Mouse (Mus musculus) stomach, embryonic 14.5 days (tissue): ENCODE results near the gene Lrrn3. TPM values are rescaled to one million over a fixed set of nuclear protein-coding genes. Genes with fewer than 3 reads are reported as not detected.

Experiments used
- ATAC-seq: fragments of 200-750 bp; cut with Nextera tagmentation; 2 replicates; pipeline ENCODE4 v1.8.0; 2017; ENCODE audit warnings: low read depth, moderate TSS enrichment; ENCODE audit not compliant: insufficient number of reproducible peaks, insufficient read depth, low FRiP score
- H3K27ac ChIP-seq: fragments of 300-500 bp; sonication (generic); 2 replicates; pipeline ENCODE4 v1.5.1; 2014; ENCODE audit warnings: mild to moderate bottlenecking, low read length, moderate library complexity, mixed read lengths
- H3K27me3 ChIP-seq: fragments of 300-500 bp; sonication (generic); 2 replicates; pipeline ENCODE4 v1.6.1; 2014; ENCODE audit warnings: low read length, control low read depth, mixed read lengths; ENCODE audit not compliant: control insufficient read depth, insufficient read depth
- H3K36me3 ChIP-seq: fragments of 300-500 bp; sonication (generic); 2 replicates; pipeline ENCODE4 v1.6.1; 2014; ENCODE audit warnings: mild to moderate bottlenecking, control low read depth, low read length, moderate library complexity, mixed read lengths; ENCODE audit not compliant: control insufficient read depth, insufficient read depth
- H3K4me1 ChIP-seq: fragments of 300-500 bp; sonication (generic); 2 replicates; pipeline ENCODE4 v1.6.1; 2014; ENCODE audit warnings: low read length, control low read depth, mixed read lengths; ENCODE audit not compliant: control insufficient read depth, insufficient read depth
- H3K4me2 ChIP-seq: fragments of 300-500 bp; sonication (generic); replicated peaks from 2 replicates; pipeline ENCODE4 v1.6.1; 2014; ENCODE audit warnings: low read depth, low read length, control low read depth
- H3K4me3 ChIP-seq: fragments of 300-500 bp; sonication (generic); 2 replicates; pipeline ENCODE4 v1.5.1; 2014; ENCODE audit warnings: low read depth, low read length, control low read depth
- H3K9ac ChIP-seq: fragments of 300-500 bp; sonication (generic); replicated peaks from 2 replicates; pipeline ENCODE4 v1.6.1; 2014; ENCODE audit warnings: low read depth, mild to moderate bottlenecking, control low read depth, low read length, moderate library complexity, mixed read lengths
- H3K9me3 ChIP-seq: fragments of 300-500 bp; sonication (generic); 2 replicates; pipeline ENCODE4 v1.6.1; 2016; ENCODE audit warnings: low read depth, low read length, control low read depth; ENCODE audit not compliant: control insufficient read depth
- WGBS: fragments of 180-500 bp; shearing (Covaris S2); extraction: QIAGEN DNeasy Blood & Tissue Kit; methylation state at CpG from one replicate; pipeline ENCODE4 v1.1.7; 2014; 5-methylcytosine and 5-hydroxymethylcytosine counted together
- polyA plus RNA-seq: library from polyadenylated mRNA; unstranded; fragments of >200 nt; fragmentation: Nextera tagmentation; extraction: Ambion mirVana; gene quantifications from 2 replicates; pipeline ENCODE4 v1.2.1, GENCODE M21; 2014

The Lrrn3 gene
- polyA plus RNA-seq, 1 experiment from 2014 or later, result 21.6 TPM

DNA sequence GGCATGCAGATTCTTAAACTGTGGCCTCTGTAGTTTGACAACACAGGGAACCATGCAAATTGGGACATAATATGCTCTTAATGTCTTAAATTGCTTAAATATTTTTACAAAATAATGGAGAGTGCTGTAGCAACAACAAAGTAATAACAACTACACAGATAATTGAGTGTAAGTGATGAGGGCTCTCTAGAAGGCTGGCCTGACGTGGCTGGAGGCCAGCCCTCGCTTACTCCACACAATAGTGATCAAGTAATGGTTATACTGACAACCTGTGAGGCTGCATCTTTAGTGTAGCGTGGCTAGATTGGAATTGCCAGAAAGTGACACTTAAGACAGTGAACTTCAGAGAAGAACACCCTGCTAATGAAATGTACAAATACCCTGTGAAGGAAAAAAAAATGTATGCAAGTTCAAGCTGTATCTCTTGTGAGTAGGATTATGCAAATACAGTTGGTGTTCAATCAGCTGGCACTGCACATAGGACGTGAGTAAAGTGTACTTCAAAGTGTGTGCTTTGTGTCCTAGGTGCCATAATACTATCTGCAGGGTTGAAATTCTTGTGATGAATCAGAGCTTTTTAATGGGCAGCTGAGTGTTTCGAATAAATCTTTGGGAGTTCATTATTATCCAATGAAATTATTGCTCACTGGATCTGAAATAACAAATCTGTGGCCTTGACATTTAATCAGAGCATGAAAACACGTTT lies 17.0 kb downstream of the Lrrn3 start:
- Histone ChIP-seq H3K9ac (no peak overlapping the region), H3K9me3 (no peaks in the 10 kb centered on the region), H3K27me3 (no peaks in the 10 kb centered on the region), H3K4me1 (no peaks in the 10 kb centered on the region), H3K4me2 (no peak overlapping the region), H3K36me3 (no peaks in the 10 kb centered on the region), H3K4me3 (no peak overlapping the region), H3K27ac (no peak overlapping the region)
- ATAC-seq, result no peak
- 69% methylated on average over 6 of the region's 6 CpGs for WGBS

DNA sequence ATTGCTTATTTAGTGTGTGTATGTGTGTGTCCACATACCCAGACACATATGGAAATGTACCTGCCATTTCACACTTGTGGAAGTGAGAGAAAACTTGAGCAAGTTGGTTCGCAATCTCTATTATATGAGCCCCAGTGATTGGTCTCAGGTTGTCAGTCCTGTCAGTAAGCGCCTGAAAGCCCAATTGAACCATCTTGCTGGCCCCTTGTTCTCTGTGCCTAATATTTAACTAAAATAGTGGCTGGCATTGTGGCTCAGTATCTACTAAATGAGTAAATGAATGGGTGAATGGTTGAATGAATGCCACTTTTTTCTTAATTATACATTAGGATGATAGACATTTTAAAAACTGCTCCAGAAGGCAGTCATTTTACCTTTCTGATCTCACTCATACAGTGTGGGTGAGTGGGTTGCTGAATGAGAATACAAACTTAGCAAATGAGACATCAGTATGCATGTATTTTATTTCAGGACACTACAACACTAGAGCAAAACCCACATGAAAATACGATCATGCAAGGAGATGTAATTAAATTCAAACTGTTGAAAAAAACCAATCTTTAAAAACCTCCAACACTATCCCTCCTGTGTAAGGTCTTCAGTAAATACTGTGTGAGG lies 17.7 kb downstream of the Lrrn3 start:
- no peak overlapping the region for H3K4me2 ChIP-seq
- WGBS, result 92% methylated on average over 3 of the region's 3 CpGs
- no peak overlapping the region for H3K27ac ChIP-seq
- no peak overlapping the region for H3K4me3 ChIP-seq
- H3K9me3 ChIP-seq, result no peaks in the 10 kb centered on the region
- no peak for ATAC-seq
- no peak overlapping the region for H3K9ac ChIP-seq
- no peaks in the 10 kb centered on the region for H3K36me3 ChIP-seq
- no peaks in the 10 kb centered on the region for H3K4me1 ChIP-seq
- H3K27me3 ChIP-seq, result no peaks in the 10 kb centered on the region

DNA sequence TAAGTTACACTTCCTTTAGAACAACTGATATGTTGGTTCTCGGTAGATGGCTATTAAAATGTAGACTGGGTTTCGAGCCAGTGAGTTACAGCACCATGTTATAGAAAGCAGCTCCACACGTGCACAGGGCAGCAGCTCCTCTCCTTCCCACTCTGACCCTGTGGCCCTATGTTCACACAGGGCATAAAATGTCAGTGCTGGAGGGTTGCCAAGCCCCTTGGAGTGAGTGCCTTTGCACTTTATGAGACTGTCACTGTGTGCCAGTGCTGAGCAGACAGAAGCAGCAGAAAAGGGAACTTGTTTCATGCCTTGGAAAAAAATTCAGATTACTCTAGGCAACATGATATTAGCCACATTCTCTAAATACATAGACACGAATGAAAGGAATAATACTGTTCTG lies 47.8 kb downstream of the Lrrn3 start:
- no peak for ATAC-seq
- H3K4me3 ChIP-seq, result no peak overlapping the region
- H3K27me3 ChIP-seq, result no peaks in the 10 kb centered on the region
- no peaks in the 10 kb centered on the region for H3K4me1 ChIP-seq
- no peak overlapping the region for H3K9ac ChIP-seq
- 52% methylated on average over 4 of the region's 4 CpGs for WGBS
- H3K4me2 ChIP-seq, result no peak overlapping the region
- no peaks in the 10 kb centered on the region for H3K9me3 ChIP-seq
- no peaks in the 10 kb centered on the region for H3K36me3 ChIP-seq
- no peak overlapping the region for H3K27ac ChIP-seq

DNA sequence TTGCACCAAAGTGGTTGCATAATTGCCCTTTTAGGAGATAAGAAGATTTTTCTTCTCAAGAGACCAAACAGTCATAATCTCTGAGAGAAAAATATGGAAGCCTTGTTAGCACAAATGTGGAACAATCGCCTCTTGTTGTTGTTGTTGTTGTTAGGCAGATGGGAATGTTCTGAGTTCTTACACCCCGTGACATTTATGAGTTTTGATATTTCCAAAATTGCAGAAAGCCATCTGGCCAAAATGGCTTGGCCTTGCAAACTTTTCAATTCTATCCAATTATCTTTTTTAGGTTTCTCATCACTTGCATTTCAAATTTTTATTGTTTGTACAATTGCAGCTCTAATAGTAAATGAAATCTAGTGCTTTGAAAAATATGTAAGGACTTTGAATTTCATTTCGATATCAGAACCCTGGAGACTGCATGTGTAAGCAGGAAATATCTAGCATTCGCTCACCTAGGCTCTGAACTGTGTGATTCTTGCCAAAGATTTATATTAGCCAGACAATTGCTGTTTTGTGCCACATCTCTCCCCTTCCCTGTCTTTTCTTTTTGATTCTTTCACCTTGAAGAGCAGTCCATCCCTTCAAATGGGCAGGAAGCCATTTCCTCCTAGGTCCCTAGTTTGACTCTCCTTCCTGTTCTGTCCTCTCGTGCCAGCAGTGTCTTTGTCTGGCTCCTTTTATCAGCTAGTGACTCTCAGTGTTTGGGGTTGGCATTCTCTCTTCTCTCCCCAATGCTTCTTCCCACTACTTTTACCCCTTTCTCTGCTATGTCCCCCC lies 49.8 kb downstream of the Lrrn3 start:
- H3K27ac ChIP-seq, result no peak overlapping the region
- no peaks in the 10 kb centered on the region for H3K36me3 ChIP-seq
- H3K9ac ChIP-seq, result no peak overlapping the region
- ATAC-seq, result no peak
- H3K9me3 ChIP-seq, result no peaks in the 10 kb centered on the region
- no peak overlapping the region for H3K4me3 ChIP-seq
- H3K27me3 ChIP-seq, result no peaks in the 10 kb centered on the region
- no peak overlapping the region for H3K4me2 ChIP-seq
- 77% methylated on average over 5 of the region's 5 CpGs for WGBS
- H3K4me1 ChIP-seq, result no peaks in the 10 kb centered on the region

DNA sequence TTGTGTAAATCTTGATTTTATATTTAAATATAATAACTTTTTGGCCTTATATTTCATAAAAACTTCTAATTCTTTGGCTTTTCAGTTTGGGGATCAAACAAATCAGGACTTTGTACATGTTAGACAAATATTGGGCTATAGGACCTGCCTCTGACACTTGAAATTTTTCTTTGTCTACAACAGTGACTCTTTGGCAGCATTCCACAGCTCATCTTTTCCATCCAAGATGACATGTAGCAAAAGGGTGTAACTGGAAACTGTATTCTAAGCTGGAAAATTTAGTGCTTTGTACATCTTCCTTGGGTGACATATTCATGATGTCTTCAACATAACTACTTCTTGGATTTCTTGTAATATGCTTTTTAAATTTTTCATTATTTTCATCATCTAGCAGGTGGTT lies 57.4 kb downstream of the Lrrn3 start:
- Histone ChIP-seq H3K9ac (no peak overlapping the region), H3K27me3 (no peaks in the 10 kb centered on the region), H3K4me1 (no peaks in the 10 kb centered on the region), H3K4me3 (no peak overlapping the region), H3K36me3 (no peaks in the 10 kb centered on the region), H3K4me2 (no peak overlapping the region), H3K27ac (no peak overlapping the region), H3K9me3 (no peaks in the 10 kb centered on the region)
- ATAC-seq, result no peak

DNA sequence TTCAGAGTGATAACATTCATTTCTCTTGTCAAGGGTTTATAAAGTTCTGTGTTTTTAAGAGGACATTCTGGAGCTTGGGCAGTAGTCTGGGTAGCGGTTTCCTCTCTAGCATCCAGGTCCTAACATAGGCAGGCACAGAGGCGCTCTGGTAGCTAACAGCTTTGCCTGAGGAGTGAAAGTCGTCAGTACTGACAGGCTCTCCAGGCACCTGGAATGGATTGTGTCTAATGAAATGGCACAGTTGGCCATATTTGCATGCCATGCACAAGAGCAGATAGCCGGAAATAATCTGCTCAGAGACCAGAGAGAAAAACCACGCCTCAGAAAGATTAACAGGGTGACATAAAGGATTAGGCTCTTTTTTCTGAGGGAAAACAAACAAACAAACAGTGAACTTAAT lies 58.8 kb downstream of the Lrrn3 start:
- Histone ChIP-seq H3K9ac (no peak overlapping the region), H3K4me1 (no peaks in the 10 kb centered on the region), H3K4me3 (no peak overlapping the region), H3K27ac (no peak overlapping the region), H3K9me3 (no peaks in the 10 kb centered on the region), H3K27me3 (no peaks in the 10 kb centered on the region), H3K36me3 (no peaks in the 10 kb centered on the region), H3K4me2 (no peak overlapping the region)
- ATAC-seq, result no peak
- WGBS, result 76% methylated on average over 5 of the region's 5 CpGs

DNA sequence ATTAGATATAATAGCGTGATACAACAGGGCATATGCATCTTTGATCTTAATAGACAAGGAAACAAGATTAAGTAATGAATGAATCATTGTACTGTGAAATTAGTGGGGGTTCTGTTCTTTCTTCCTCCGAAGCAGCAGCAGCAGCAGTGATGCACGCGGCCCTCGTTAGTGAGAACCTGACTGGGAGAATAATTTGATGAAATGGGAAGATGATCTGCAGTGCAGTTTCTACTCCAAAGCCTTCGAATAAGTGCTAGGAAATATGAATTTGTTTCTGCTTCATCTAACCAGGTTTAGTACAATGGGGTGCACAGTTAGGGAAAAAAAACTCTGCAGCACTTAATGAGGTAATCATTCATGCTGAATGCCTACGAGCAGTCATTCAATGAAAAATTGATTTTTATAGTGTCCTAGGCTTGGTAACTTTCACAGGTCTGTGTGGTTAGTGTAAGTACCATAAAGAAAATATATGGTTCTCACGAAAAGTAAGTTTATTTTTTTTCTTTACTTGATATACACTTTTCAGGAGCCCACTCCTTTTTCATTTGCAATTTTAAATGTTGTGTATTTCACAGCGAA lies 61.0 kb downstream of the Lrrn3 start:
- Histone ChIP-seq H3K9ac (no peak overlapping the region), H3K27me3 (no peaks in the 10 kb centered on the region), H3K4me1 (no peaks in the 10 kb centered on the region), H3K27ac (no peak overlapping the region), H3K9me3 (no peaks in the 10 kb centered on the region), H3K4me2 (no peak overlapping the region), H3K36me3 (no peaks in the 10 kb centered on the region), H3K4me3 (no peak overlapping the region)
- WGBS, result 65% methylated on average over 9 of the region's 9 CpGs
- no peak for ATAC-seq

DNA sequence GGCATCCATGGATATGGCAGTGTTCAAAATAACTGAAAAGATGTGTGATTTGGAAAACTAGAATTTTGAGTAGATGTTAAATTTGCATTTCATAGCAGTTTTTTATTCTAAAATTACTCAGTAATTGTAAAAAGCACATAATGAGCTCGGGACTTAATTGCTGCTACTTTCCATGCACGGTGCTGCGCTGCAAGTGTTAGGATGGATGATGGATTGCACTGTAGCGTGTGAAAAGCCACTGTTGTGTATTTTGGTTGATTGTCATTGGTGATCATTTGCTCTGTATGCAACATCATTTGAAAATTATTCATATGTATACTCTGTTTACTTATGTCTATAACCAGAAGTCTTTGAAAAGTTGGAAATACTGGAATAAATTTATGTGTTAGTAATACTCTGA lies 68.3 kb downstream of the Lrrn3 start:
- H3K36me3 ChIP-seq, result no peaks in the 10 kb centered on the region
- H3K27ac ChIP-seq, result no peak overlapping the region
- no peak for ATAC-seq
- H3K4me3 ChIP-seq, result no peak overlapping the region
- H3K4me1 ChIP-seq, result 0 out of 2 replicates have a peak, but pooled peaks cover 9% of the 10 kb centered on the region
- no peaks in the 10 kb centered on the region for H3K9me3 ChIP-seq
- H3K9ac ChIP-seq, result no peak overlapping the region
- H3K27me3 ChIP-seq, result no peaks in the 10 kb centered on the region
- WGBS, result 73% methylated on average over 4 of the region's 4 CpGs
- H3K4me2 ChIP-seq, result no peak overlapping the region
